Mouse (Mus musculus) midbrain, embryonic 13.5 days (tissue): ENCODE results near the gene Auts2. TPM values are rescaled to one million over a fixed set of nuclear protein-coding genes. Genes with fewer than 3 reads are reported as not detected.

Source experiments
- ATAC-seq: fragments of 200-750 bp; cut with Nextera tagmentation; 2 replicates; pipeline ENCODE4 v1.8.0; 2017; ENCODE audit warnings: mild to moderate bottlenecking, moderate TSS enrichment, moderate library complexity
- H3K27ac ChIP-seq: fragments of 300-500 bp; sonication (generic); 2 replicates; pipeline ENCODE4 v1.5.1; 2015; ENCODE audit warnings: inconsistent platforms, mild to moderate bottlenecking, moderate library complexity
- H3K27me3 ChIP-seq: fragments of 300-500 bp; sonication (generic); 2 replicates; pipeline ENCODE4 v1.6.1; 2015; ENCODE audit warnings: mild to moderate bottlenecking, inconsistent platforms
- H3K36me3 ChIP-seq: fragments of 300-500 bp; sonication (generic); 2 replicates; pipeline ENCODE4 v1.6.1; 2015; ENCODE audit warnings: mild to moderate bottlenecking, inconsistent platforms
- H3K4me1 ChIP-seq: fragments of 300-500 bp; sonication (generic); replicated peaks from 2 replicates; pipeline ENCODE4 v1.6.1; 2015; ENCODE audit warnings: inconsistent platforms
- H3K4me2 ChIP-seq: fragments of 300-500 bp; sonication (generic); replicated peaks from 2 replicates; pipeline ENCODE4 v1.6.1; 2015; ENCODE audit warnings: moderate library complexity, mild to moderate bottlenecking, inconsistent platforms
- H3K4me3 ChIP-seq: fragments of 300-500 bp; sonication (generic); replicated peaks from 2 replicates; pipeline ENCODE4 v1.5.1; 2015; ENCODE audit warnings: mild to moderate bottlenecking, inconsistent platforms
- H3K9ac ChIP-seq: fragments of 300-500 bp; sonication (generic); replicated peaks from 2 replicates; pipeline ENCODE4 v1.6.1; 2015; ENCODE audit warnings: mild to moderate bottlenecking, inconsistent platforms
- H3K9me3 ChIP-seq: fragments of 300-500 bp; sonication (generic); 2 replicates; pipeline ENCODE4 v1.6.1; 2016; ENCODE audit warnings: mild to moderate bottlenecking, inconsistent platforms
- WGBS: fragments of 180-500 bp; shearing (Covaris S2); methylation state at CpG from one replicate; pipeline ENCODE4 v1.1.7; 2015; 5-methylcytosine and 5-hydroxymethylcytosine counted together
- polyA plus RNA-seq: library from polyadenylated mRNA; unstranded; fragments of >200 nt; fragmentation: Nextera tagmentation; extraction: Ambion mirVana; gene quantifications from 2 replicates; pipeline ENCODE4 v1.2.1, GENCODE M21; 2015

Auts2 gene
- polyA plus RNA-seq, 1 experiment from 2014 or later, result 76.2 TPM

GRCm38 (mm10) chr5:131703729-131704128 lies 839.4 kb downstream of the Auts2 start:
- Histone ChIP-seq H3K4me3 (no peak overlapping the region), H3K4me2 (no peak overlapping the region), H3K9ac (no peak overlapping the region), H3K27ac (no peak overlapping the region), H3K27me3 (no peaks in the 10 kb centered on the region), H3K36me3 (no peaks in the 10 kb centered on the region; the same call in 1 of the 2 replicates), H3K9me3 (no peaks in the 10 kb centered on the region), H3K4me1 (0 out of 2 replicates have a peak, but pooled peaks cover 4% of the 10 kb centered on the region)
- WGBS, result 86% methylated on average over 6 of the region's 6 CpGs
- ATAC-seq, result no peak

GRCm38 (mm10) chr5:131702840-131703392 lies 840.2 kb downstream of the Auts2 start:
- Histone ChIP-seq H3K27me3 (no peaks in the 10 kb centered on the region), H3K4me1 (0 out of 2 replicates have a peak, but pooled peaks cover 4% of the 10 kb centered on the region), H3K9me3 (no peaks in the 10 kb centered on the region), H3K27ac (no peak overlapping the region), H3K36me3 (no peaks in the 10 kb centered on the region; the same call in 1 of the 2 replicates), H3K9ac (no peak overlapping the region), H3K4me3 (no peak overlapping the region), H3K4me2 (no peak overlapping the region)
- no peak for ATAC-seq
- 90% methylated on average over 6 of the region's 6 CpGs for WGBS

DNA sequence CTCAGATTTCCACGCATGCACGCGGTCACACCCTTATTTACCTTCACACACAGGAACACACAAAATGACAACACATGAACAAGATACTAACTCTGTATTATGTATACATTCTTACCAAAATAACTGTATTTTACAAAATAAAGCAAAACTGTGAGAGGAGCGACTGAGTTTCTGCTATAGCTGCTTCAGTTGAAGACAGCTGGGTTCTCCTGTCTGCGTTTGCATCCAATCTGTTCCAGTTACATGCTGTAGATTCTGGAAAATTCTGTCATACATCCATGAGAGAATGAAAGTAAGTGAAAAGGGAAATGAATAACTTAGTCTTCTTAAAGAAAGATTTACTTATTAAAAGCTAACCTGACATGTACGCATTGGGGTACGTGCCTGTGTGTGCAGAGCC lies 844.2 kb downstream of the Auts2 start:
- Histone ChIP-seq H3K27ac (no peak overlapping the region), H3K27me3 (no peaks in the 10 kb centered on the region), H3K4me3 (no peak overlapping the region), H3K9me3 (no peaks in the 10 kb centered on the region), H3K4me2 (no peak overlapping the region), H3K36me3 (no peaks in the 10 kb centered on the region), H3K9ac (no peak overlapping the region), H3K4me1 (0 out of 2 replicates have a peak, but pooled peaks cover 9% of the 10 kb centered on the region)
- no peak for ATAC-seq
- WGBS, result 96% methylated on average over 7 of the region's 7 CpGs

GRCm38 (mm10) chr5:131690781-131691180 lies 852.4 kb downstream of the Auts2 start:
- Histone ChIP-seq H3K9me3 (no peaks in the 10 kb centered on the region), H3K27me3 (no peaks in the 10 kb centered on the region), H3K4me2 (no peak overlapping the region), H3K27ac (no peak overlapping the region), H3K9ac (no peak overlapping the region), H3K4me1 (peaks cover 16% of the 10 kb centered on the region; the same call in 1 of the 2 replicates), H3K4me3 (no peak overlapping the region), H3K36me3 (no peaks in the 10 kb centered on the region)
- no peak for ATAC-seq
- WGBS, result 70% methylated on average over 1 of the region's 1 CpGs

- no peak overlapping the region for H3K27ac ChIP-seq
- H3K9me3 ChIP-seq, result no peaks in the 10 kb centered on the region; the same call in 1 of the 2 replicates
- H3K4me3 ChIP-seq, result no peak overlapping the region
- peaks cover 4% of the 10 kb centered on the region for H3K36me3 ChIP-seq
- H3K9ac ChIP-seq, result no peak overlapping the region
- 70% methylated on average over 8 of the region's 8 CpGs for WGBS
- no peak overlapping the region for H3K4me2 ChIP-seq
- no peak for ATAC-seq
- peaks cover 4% of the 10 kb centered on the region; the same call in 1 of the 2 replicates for H3K4me1 ChIP-seq
- H3K27me3 ChIP-seq, result no peaks in the 10 kb centered on the region
Measured at GRCm38 (mm10) chr5:131686956-131687618, 856.1 kb downstream of the Auts2 start.

GRCm38 (mm10) chr5:131680127-131680845 lies 862.9 kb downstream of the Auts2 start:
- Histone ChIP-seq H3K36me3 (peaks cover 4% of the 10 kb centered on the region), H3K9me3 (no peaks in the 10 kb centered on the region; the same call in 1 of the 2 replicates), H3K4me1 (peaks cover 25% of the 10 kb centered on the region), H3K4me3 (no peak overlapping the region), H3K27me3 (no peaks in the 10 kb centered on the region), H3K4me2 (no peak overlapping the region), H3K9ac (peak overlapping the region; percentile 34; the same call in 1 of the 2 replicates), H3K27ac (peak overlapping the region; percentile 70)
- 25% methylated on average over 12 of the region's 12 CpGs for WGBS
- ATAC-seq, result peak; percentile 82

DNA sequence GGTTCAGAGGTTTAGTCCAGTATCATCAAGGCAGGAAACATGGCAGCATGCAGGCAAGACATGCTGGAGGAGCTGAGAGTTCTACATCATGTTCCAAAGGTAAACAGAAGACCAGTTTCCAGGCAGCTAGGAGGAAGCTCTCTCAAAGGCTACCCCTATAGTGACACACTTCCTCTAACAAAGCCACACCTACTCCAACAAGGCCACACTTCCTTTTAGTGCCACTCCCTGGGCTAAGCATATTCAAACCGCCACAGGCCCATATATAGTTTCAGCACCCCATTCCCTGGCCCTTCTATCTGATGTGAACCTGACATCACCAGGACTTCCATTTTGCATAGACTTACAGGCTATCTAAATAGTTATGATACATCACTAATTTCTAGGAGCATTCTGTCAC lies 863.6 kb downstream of the Auts2 start:
- Histone ChIP-seq H3K27me3 (no peaks in the 10 kb centered on the region), H3K4me3 (no peak overlapping the region), H3K4me2 (no peak overlapping the region), H3K36me3 (peaks cover 4% of the 10 kb centered on the region), H3K9me3 (no peaks in the 10 kb centered on the region; the same call in 1 of the 2 replicates), H3K27ac (peak overlapping the region; percentile 70), H3K4me1 (peaks cover 25% of the 10 kb centered on the region), H3K9ac (no peak overlapping the region)
- ATAC-seq, result peak; percentile 20; the same call in 1 of the 2 replicates
- 94% methylated on average over 1 of the region's 1 CpGs for WGBS

DNA sequence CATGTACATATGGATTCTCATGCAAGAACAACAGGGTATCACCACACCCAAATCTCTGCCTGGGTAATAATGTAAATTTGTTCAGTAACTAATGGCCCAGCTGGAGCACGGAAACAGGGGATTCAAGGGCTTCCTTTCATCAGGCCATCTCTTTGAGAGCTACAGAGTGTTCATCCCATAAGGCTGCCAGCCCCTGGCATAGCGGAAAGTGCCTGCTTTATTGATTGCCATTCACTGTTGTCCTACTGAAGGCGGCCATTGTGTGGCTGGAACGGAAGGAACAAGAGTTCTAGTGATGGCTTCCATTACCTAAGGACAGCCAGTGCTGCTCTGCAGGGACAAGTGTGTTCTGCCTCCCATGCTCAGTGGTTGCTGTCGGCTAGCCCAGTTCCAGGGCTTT lies 865.6 kb downstream of the Auts2 start:
- Histone ChIP-seq H3K9ac (no peak overlapping the region), H3K27ac (no peak overlapping the region), H3K4me3 (no peak overlapping the region), H3K9me3 (no peaks in the 10 kb centered on the region), H3K4me2 (no peak overlapping the region), H3K36me3 (no peaks in the 10 kb centered on the region), H3K27me3 (no peaks in the 10 kb centered on the region), H3K4me1 (peaks cover 25% of the 10 kb centered on the region)
- ATAC-seq, result no peak
- 78% methylated on average over 5 of the region's 5 CpGs for WGBS

DNA sequence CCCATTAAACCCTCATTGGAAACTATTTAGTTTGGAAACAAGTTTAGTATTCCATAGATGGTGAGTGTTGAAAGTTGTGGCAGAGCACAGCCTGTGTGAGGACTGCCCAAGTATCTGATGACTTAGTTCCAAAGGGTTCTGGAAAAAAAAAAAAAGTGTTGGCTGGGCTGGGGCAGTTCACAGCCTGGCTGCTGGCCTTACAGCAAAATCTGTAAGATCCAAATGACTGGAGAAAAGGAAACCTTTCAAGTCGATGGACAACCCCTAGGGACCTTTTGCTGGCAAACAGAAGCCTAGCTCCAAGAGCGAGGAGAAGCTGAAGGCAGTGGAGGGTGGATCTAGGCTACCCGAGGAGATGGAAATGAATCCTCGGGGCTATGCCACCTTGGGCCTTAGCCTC lies 869.4 kb downstream of the Auts2 start:
- no peak overlapping the region for H3K9ac ChIP-seq
- ATAC-seq, result no peak
- H3K27me3 ChIP-seq, result 0 out of 2 replicates have a peak, but pooled peaks cover 2% of the 10 kb centered on the region
- H3K4me1 ChIP-seq, result no peaks in the 10 kb centered on the region
- 88% methylated on average over 4 of the region's 4 CpGs for WGBS
- no peaks in the 10 kb centered on the region for H3K36me3 ChIP-seq
- H3K4me2 ChIP-seq, result no peak overlapping the region
- no peaks in the 10 kb centered on the region for H3K9me3 ChIP-seq
- no peak overlapping the region for H3K4me3 ChIP-seq
- H3K27ac ChIP-seq, result no peak overlapping the region

DNA sequence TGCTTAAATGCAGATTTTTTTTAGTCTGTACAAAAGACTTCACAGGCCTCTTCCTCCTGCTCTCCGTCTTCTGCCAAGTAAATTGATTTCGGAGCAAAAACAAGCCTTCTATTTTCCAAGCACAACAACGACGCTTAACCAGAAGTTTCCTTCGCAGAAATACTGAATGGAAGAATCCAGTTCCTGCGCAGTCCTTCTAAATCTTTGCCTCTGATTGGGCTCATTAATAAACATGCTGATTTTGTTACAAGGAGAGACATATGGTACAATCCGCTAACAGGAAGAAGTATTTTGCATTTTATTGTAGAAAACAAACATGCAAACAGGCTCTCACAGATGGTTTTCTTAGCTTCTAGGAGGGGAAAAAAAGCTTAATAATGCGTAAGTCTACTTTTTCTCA lies 878.1 kb downstream of the Auts2 start:
- Histone ChIP-seq H3K9me3 (no peaks in the 10 kb centered on the region), H3K4me2 (no peak overlapping the region), H3K27ac (no peak overlapping the region), H3K4me3 (no peak overlapping the region), H3K36me3 (no peaks in the 10 kb centered on the region), H3K27me3 (peaks cover 8% of the 10 kb centered on the region; the same call in 1 of the 2 replicates), H3K9ac (no peak overlapping the region), H3K4me1 (peaks cover 23% of the 10 kb centered on the region)
- no peak for ATAC-seq
- 68% methylated on average over 8 of the region's 8 CpGs for WGBS

- Histone ChIP-seq H3K4me1 (peaks cover 23% of the 10 kb centered on the region), H3K27ac (no peak overlapping the region), H3K4me3 (no peak overlapping the region), H3K9me3 (no peaks in the 10 kb centered on the region), H3K9ac (no peak overlapping the region), H3K4me2 (no peak overlapping the region), H3K36me3 (no peaks in the 10 kb centered on the region), H3K27me3 (peaks cover 8% of the 10 kb centered on the region; the same call in 1 of the 2 replicates)
- no peak for ATAC-seq
- 83% methylated on average over 7 of the region's 7 CpGs for WGBS
Measured at GRCm38 (mm10) chr5:131664657-131665056, 878.5 kb downstream of the Auts2 start.

- Histone ChIP-seq H3K27me3 (peaks cover 5% of the 10 kb centered on the region; the same call in 1 of the 2 replicates), H3K9me3 (no peaks in the 10 kb centered on the region), H3K4me2 (no peak overlapping the region), H3K4me3 (no peak overlapping the region), H3K27ac (no peak overlapping the region), H3K4me1 (peaks cover 40% of the 10 kb centered on the region), H3K36me3 (no peaks in the 10 kb centered on the region), H3K9ac (no peak overlapping the region)
- ATAC-seq, result no peak
- 74% methylated on average over 2 of the region's 2 CpGs for WGBS
Measured at GRCm38 (mm10) chr5:131662657-131663056, 880.5 kb downstream of the Auts2 start.
